Mouse (Mus musculus): ENCODE data around the gene A830031A19Rik. TPM values are rescaled to one million over a fixed set of nuclear protein-coding genes. Genes with fewer than 3 reads are reported as not detected.

A830031A19Rik gene
- total RNA-seq, 1 experiment from 2014 or later = not detected

GRCm38 (mm10) chr11:24049226-24050031 is 25.4 kb downstream of the A830031A19Rik start:
- peak; percentile 89 for ATAC-seq (ENCODE audit: extremely low read depth, insufficient number of reproducible peaks, low FRiP score, poor library complexity, severe bottlenecking)

GRCm38 (mm10) chr11:24044025-24044424 is 30.8 kb downstream of the A830031A19Rik start:
- ATAC-seq (ENCODE audit: extremely low read depth, insufficient number of reproducible peaks, low FRiP score, poor library complexity, severe bottlenecking) = no peak

- ATAC-seq (ENCODE audit: extremely low read depth, insufficient number of reproducible peaks, low FRiP score, poor library complexity, severe bottlenecking) = no peak
Measured at GRCm38 (mm10) chr11:24020760-24021159, 54.1 kb downstream of the A830031A19Rik start.

- peak; percentile 78; the same call in 1 of the 2 replicates for ATAC-seq (ENCODE audit: extremely low read depth, insufficient number of reproducible peaks, low FRiP score, poor library complexity, severe bottlenecking)
Measured at GRCm38 (mm10) chr11:24018783-24019182, 56.1 kb downstream of the A830031A19Rik start.

- no peak for ATAC-seq (ENCODE audit: extremely low read depth, insufficient number of reproducible peaks, low FRiP score, poor library complexity, severe bottlenecking)
Measured at GRCm38 (mm10) chr11:24016647-24017179, 58.1 kb downstream of the A830031A19Rik start.

GRCm38 (mm10) chr11:24016049-24016448 is 58.8 kb downstream of the A830031A19Rik start:
- no peak for ATAC-seq (ENCODE audit: extremely low read depth, insufficient number of reproducible peaks, low FRiP score, poor library complexity, severe bottlenecking)

GRCm38 (mm10) chr11:24014642-24015041 is 60.2 kb downstream of the A830031A19Rik start:
- ATAC-seq (ENCODE audit: extremely low read depth, insufficient number of reproducible peaks, low FRiP score, poor library complexity, severe bottlenecking) = no peak

GRCm38 (mm10) chr11:24012301-24012700 is 62.6 kb downstream of the A830031A19Rik start:
- ATAC-seq (ENCODE audit: extremely low read depth, insufficient number of reproducible peaks, low FRiP score, poor library complexity, severe bottlenecking) = no peak

GRCm38 (mm10) chr11:24008976-24009375 is 65.9 kb downstream of the A830031A19Rik start:
- no peak for ATAC-seq (ENCODE audit: extremely low read depth, insufficient number of reproducible peaks, low FRiP score, poor library complexity, severe bottlenecking)

- ATAC-seq (ENCODE audit: extremely low read depth, insufficient number of reproducible peaks, low FRiP score, poor library complexity, severe bottlenecking) = peak; percentile 67; the same call in 1 of the 2 replicates
Measured at GRCm38 (mm10) chr11:24008244-24008643, 66.6 kb downstream of the A830031A19Rik start.

- no peak for ATAC-seq (ENCODE audit: extremely low read depth, insufficient number of reproducible peaks, low FRiP score, poor library complexity, severe bottlenecking)
Measured at GRCm38 (mm10) chr11:24005445-24006156, 69.3 kb downstream of the A830031A19Rik start.

- ATAC-seq (ENCODE audit: extremely low read depth, insufficient number of reproducible peaks, low FRiP score, poor library complexity, severe bottlenecking) = no peak
Measured at GRCm38 (mm10) chr11:24000675-24001074, 74.2 kb downstream of the A830031A19Rik start.

Other genes starting within 250 kb of the A830031A19Rik start
- gene Papolg, start 179.8 kb downstream of the A830031A19Rik start, total RNA-seq (2017) = 51.8 and 70.9 TPM in 2 replicates
- gene Bcl11a, start 3.0 kb upstream of the A830031A19Rik start, total RNA-seq (2017) = 102 and 105 TPM in 2 replicates